Mouse (Mus musculus) mesoderm, embryonic 11.5 days (tissue): ENCODE results near the gene Fam186a.
"Not testable (repeated sequence)": the region's sequence is repeated elsewhere in the genome, so short reads cannot be mapped to it uniquely, and the experiment has no call there.

Experiments used
- DNase-seq: peaks from one replicate; pipeline ENCODE4 v3.0.0-alpha.2; 2012; ENCODE audit warnings: low read depth, low spot score

Fam186a gene

GRCm38 (mm10) chr15:99966961-99967360, at the start of gene Fam186a:
Gene Fam186a, minus strand, starts transcription at chr15:99967061.
- no peak for DNase-seq

GRCm38 (mm10) chr15:100006180-100006579, 39.3 kb upstream of the Fam186a start:
- no peak for DNase-seq

GRCm38 (mm10) chr15:100004677-100005273, 37.9 kb upstream of the Fam186a start:
- DNase-seq, result no peak

GRCm38 (mm10) chr15:99999390-99999789, 32.5 kb upstream of the Fam186a start:
- no peak for DNase-seq

GRCm38 (mm10) chr15:99997114-99997804, 30.4 kb upstream of the Fam186a start:
- no peak for DNase-seq

- DNase-seq, result no peak
Observed at GRCm38 (mm10) chr15:99993100-99993499, 26.2 kb upstream of the Fam186a start.

GRCm38 (mm10) chr15:99979715-99980114, 12.9 kb upstream of the Fam186a start:
- DNase-seq, result no peak

- DNase-seq, result no peak
Observed at GRCm38 (mm10) chr15:99979266-99979665, 12.4 kb upstream of the Fam186a start.

- DNase-seq, result not testable (repeated sequence)
Observed at GRCm38 (mm10) chr15:99976121-99976520, 9.3 kb upstream of the Fam186a start.

- no peak for DNase-seq
Observed at GRCm38 (mm10) chr15:99974476-99975220, 7.8 kb upstream of the Fam186a start.

- DNase-seq, result peak; percentile 78
Observed at GRCm38 (mm10) chr15:99972989-99973911, 6.4 kb upstream of the Fam186a start.

GRCm38 (mm10) chr15:99972361-99972988, 5.6 kb upstream of the Fam186a start:
- DNase-seq, result peak; percentile 95

- no peak for DNase-seq
Observed at GRCm38 (mm10) chr15:99970606-99971005, 3.7 kb upstream of the Fam186a start.

GRCm38 (mm10) chr15:99969765-99970164, 2.9 kb upstream of the Fam186a start, which contains the start of gene Larp4:
Gene Larp4, plus strand, starts transcription at chr15:99970065.
- not testable (repeated sequence) for DNase-seq

GRCm38 (mm10) chr15:99965103-99965775, 1.6 kb downstream of the Fam186a start:
- no peak for DNase-seq

- DNase-seq, result no peak
Observed at GRCm38 (mm10) chr15:99955324-99955723, 11.5 kb downstream of the Fam186a start.

- DNase-seq, result no peak
Observed at GRCm38 (mm10) chr15:99940970-99941630, 25.8 kb downstream of the Fam186a start.

- no peak for DNase-seq
Observed at GRCm38 (mm10) chr15:99940426-99940825, 26.4 kb downstream of the Fam186a start.

GRCm38 (mm10) chr15:99937841-99938240, 29.0 kb downstream of the Fam186a start:
- DNase-seq, result no peak

- no peak for DNase-seq
Observed at GRCm38 (mm10) chr15:99936659-99937058, 30.2 kb downstream of the Fam186a start.
